Mouse (Mus musculus): ENCODE results near the gene Pla1a.

Pla1a gene

GRCm38 (mm10) chr16:38369000-38369399 lies 63.9 kb downstream of the Pla1a start:
- no peak for DNase-seq (ENCODE audit: low spot score)

GRCm38 (mm10) chr16:38368336-38368735 lies 64.6 kb downstream of the Pla1a start:
- DNase-seq (ENCODE audit: low spot score): no peak

- DNase-seq (ENCODE audit: low spot score): no peak
Measured at GRCm38 (mm10) chr16:38366231-38366630, 66.7 kb downstream of the Pla1a start.

GRCm38 (mm10) chr16:38365390-38365789 lies 67.6 kb downstream of the Pla1a start:
- no peak for DNase-seq (ENCODE audit: low spot score)

- no peak for DNase-seq (ENCODE audit: low spot score)
Measured at GRCm38 (mm10) chr16:38363657-38364056, 69.3 kb downstream of the Pla1a start.

- no peak for DNase-seq (ENCODE audit: low spot score)
Measured at GRCm38 (mm10) chr16:38363256-38363595, 69.7 kb downstream of the Pla1a start.

- no peak for DNase-seq (ENCODE audit: low spot score)
Measured at GRCm38 (mm10) chr16:38362493-38363255, 70.3 kb downstream of the Pla1a start.

GRCm38 (mm10) chr16:38361933-38362332 lies 71.0 kb downstream of the Pla1a start, which contains the start of gene Popdc2:
TSS of gene Popdc2 (plus strand) at chr16:38362209.
- DNase-seq (ENCODE audit: low spot score): no peak

GRCm38 (mm10) chr16:38360317-38360716 lies 72.6 kb downstream of the Pla1a start:
- no peak for DNase-seq (ENCODE audit: low spot score)

GRCm38 (mm10) chr16:38359857-38360256 lies 73.1 kb downstream of the Pla1a start:
- DNase-seq (ENCODE audit: low spot score): no peak

- no peak for DNase-seq (ENCODE audit: low spot score)
Measured at GRCm38 (mm10) chr16:38359241-38359640, 73.7 kb downstream of the Pla1a start.

GRCm38 (mm10) chr16:38358256-38358812 lies 74.6 kb downstream of the Pla1a start:
- DNase-seq (ENCODE audit: low spot score): no peak

- no peak for DNase-seq (ENCODE audit: low spot score)
Measured at GRCm38 (mm10) chr16:38354185-38354913, 78.6 kb downstream of the Pla1a start.

GRCm38 (mm10) chr16:38353642-38354041 lies 79.3 kb downstream of the Pla1a start:
- DNase-seq (ENCODE audit: low spot score): no peak

GRCm38 (mm10) chr16:38352851-38353250 lies 80.1 kb downstream of the Pla1a start:
- no peak for DNase-seq (ENCODE audit: low spot score)

- DNase-seq (ENCODE audit: low spot score): no peak
Measured at GRCm38 (mm10) chr16:38352031-38352430, 80.9 kb downstream of the Pla1a start.

- DNase-seq (ENCODE audit: low spot score): no peak
Measured at GRCm38 (mm10) chr16:38350939-38351338, 82.0 kb downstream of the Pla1a start.

- DNase-seq (ENCODE audit: low spot score): no peak
Measured at GRCm38 (mm10) chr16:38350361-38350855, 82.5 kb downstream of the Pla1a start.

- no peak for DNase-seq (ENCODE audit: low spot score)
Measured at GRCm38 (mm10) chr16:38349881-38350280, 83.1 kb downstream of the Pla1a start.

GRCm38 (mm10) chr16:38348217-38348761 lies 84.7 kb downstream of the Pla1a start:
- no peak for DNase-seq (ENCODE audit: low spot score)

- DNase-seq (ENCODE audit: low spot score): no peak
Measured at GRCm38 (mm10) chr16:38347588-38347987, 85.4 kb downstream of the Pla1a start.

- DNase-seq (ENCODE audit: low spot score): peak; percentile 61
Measured at GRCm38 (mm10) chr16:38346529-38347325, 86.2 kb downstream of the Pla1a start, which contains the start of the genes Cox17 and Gm21987. TSS of gene Cox17 (plus strand) at chr16:38346991. TSS of gene Gm21987 (plus strand) at chr16:38347040.

Data from urinary bladder, postnatal 10 days (tissue).